Mouse (Mus musculus): ENCODE measurements around the gene Gm10643. TPM values are rescaled to one million over a fixed set of nuclear protein-coding genes. Genes with fewer than 3 reads are reported as not detected.

The Gm10643 gene
- total RNA-seq (2015; ENCODE audit: low replicate concordance), result not detected in 2 replicates
- not detected in 2 replicates for total RNA-seq (2017; ENCODE audit: low replicate concordance)

- no peak for ATAC-seq (replicated peaks; ENCODE audit: low FRiP score, poor library complexity, severe bottlenecking)
Measured at GRCm38 (mm10) chr8:84065037-84065436, at the start of gene Gm10643. TSS of gene Gm10643 (minus strand) at chr8:84065137.

- no peak for ATAC-seq (replicated peaks; ENCODE audit: low FRiP score, poor library complexity, severe bottlenecking)
Measured at GRCm38 (mm10) chr8:84106216-84107040, 41.5 kb upstream of the Gm10643 start.

GRCm38 (mm10) chr8:84105676-84106075 lies 40.7 kb upstream of the Gm10643 start:
- ATAC-seq (replicated peaks; ENCODE audit: low FRiP score, poor library complexity, severe bottlenecking), result no peak

- peak; percentile 94 for ATAC-seq (replicated peaks; ENCODE audit: low FRiP score, poor library complexity, severe bottlenecking)
Measured at GRCm38 (mm10) chr8:84104697-84105609, 40.0 kb upstream of the Gm10643 start, which contains the start of gene Dcaf15. TSS of gene Dcaf15 (minus strand) at chr8:84104768.

- ATAC-seq (replicated peaks; ENCODE audit: low FRiP score, poor library complexity, severe bottlenecking), result peak; percentile 49
Measured at GRCm38 (mm10) chr8:84104221-84104620, 39.3 kb upstream of the Gm10643 start.

GRCm38 (mm10) chr8:84103601-84104000 lies 38.7 kb upstream of the Gm10643 start:
- no peak for ATAC-seq (replicated peaks; ENCODE audit: low FRiP score, poor library complexity, severe bottlenecking)

GRCm38 (mm10) chr8:84101476-84102270 lies 36.7 kb upstream of the Gm10643 start:
- ATAC-seq (replicated peaks; ENCODE audit: low FRiP score, poor library complexity, severe bottlenecking), result no peak

- no peak for ATAC-seq (replicated peaks; ENCODE audit: low FRiP score, poor library complexity, severe bottlenecking)
Measured at GRCm38 (mm10) chr8:84098376-84098775, 33.4 kb upstream of the Gm10643 start.

- no peak for ATAC-seq (replicated peaks; ENCODE audit: low FRiP score, poor library complexity, severe bottlenecking)
Measured at GRCm38 (mm10) chr8:84096061-84096460, 31.1 kb upstream of the Gm10643 start.

- ATAC-seq (replicated peaks; ENCODE audit: low FRiP score, poor library complexity, severe bottlenecking), result no peak
Measured at GRCm38 (mm10) chr8:84090585-84090984, 25.6 kb upstream of the Gm10643 start.

GRCm38 (mm10) chr8:84089277-84089676 lies 24.3 kb upstream of the Gm10643 start:
- no peak for ATAC-seq (replicated peaks; ENCODE audit: low FRiP score, poor library complexity, severe bottlenecking)

- no peak for ATAC-seq (replicated peaks; ENCODE audit: low FRiP score, poor library complexity, severe bottlenecking)
Measured at GRCm38 (mm10) chr8:84087821-84088220, 22.9 kb upstream of the Gm10643 start.

GRCm38 (mm10) chr8:84087156-84087555 lies 22.2 kb upstream of the Gm10643 start:
- ATAC-seq (replicated peaks; ENCODE audit: low FRiP score, poor library complexity, severe bottlenecking), result no peak

- ATAC-seq (replicated peaks; ENCODE audit: low FRiP score, poor library complexity, severe bottlenecking), result no peak
Measured at GRCm38 (mm10) chr8:84084341-84085115, 19.6 kb upstream of the Gm10643 start.

- no peak for ATAC-seq (replicated peaks; ENCODE audit: low FRiP score, poor library complexity, severe bottlenecking)
Measured at GRCm38 (mm10) chr8:84083829-84084241, 18.9 kb upstream of the Gm10643 start.

GRCm38 (mm10) chr8:84079206-84079605 lies 14.3 kb upstream of the Gm10643 start:
- ATAC-seq (replicated peaks; ENCODE audit: low FRiP score, poor library complexity, severe bottlenecking), result no peak

- ATAC-seq (replicated peaks; ENCODE audit: low FRiP score, poor library complexity, severe bottlenecking), result no peak
Measured at GRCm38 (mm10) chr8:84076849-84077248, 11.9 kb upstream of the Gm10643 start.

GRCm38 (mm10) chr8:84076412-84076811 lies 11.5 kb upstream of the Gm10643 start:
- no peak for ATAC-seq (replicated peaks; ENCODE audit: low FRiP score, poor library complexity, severe bottlenecking)

Data from erythroblast, adult 5-6 weeks (primary cell).